Mouse (Mus musculus) urinary bladder, postnatal 4 days (tissue): ENCODE measurements at regions not wholly inside any gene's neighbourhood (a gene's known extent, or its start where the extent isn't known, plus 50 kb on each side); places are given as distances from the start of the nearest gene placed in this dataset.

Experiments
- DNase-seq, 2 experiments: peaks; one replicate each; pipeline ENCODE4 v3.0.0; 2021 to 2022; ENCODE audit warnings: low spot score in 2 of 2

GRCm38 (mm10) chr6:84262766-84263165, 254.4 kb downstream of the Dysf start:
- no peak for DNase-seq

GRCm38 (mm10) chr6:84261483-84261882, 253.1 kb downstream of the Dysf start:
- no peak for DNase-seq
